Mouse (Mus musculus): ENCODE measurements around the gene B4galt3.

- TF ChIP-seq CTCF (IDR thresholded peaks at IDR 0.05; ENCODE audit: low read depth) (no peak), EP300 (IDR thresholded peaks at IDR 0.05; ENCODE audit: low read depth) (0 out of 2 replicates have a peak, but pooled peaks have one; percentile 20)
These were observed 7.5 kb upstream of the B4galt3 start for GRCm38 (mm10) chr1:171262594-171263130.
